Mouse (Mus musculus) midbrain, embryonic 15.5 days (tissue): ENCODE results near the gene Gle1. TPM values are rescaled to one million over a fixed set of nuclear protein-coding genes. Genes with fewer than 3 reads are reported as not detected.
"Not testable (repeated sequence)": the region's sequence is repeated elsewhere in the genome, so short reads cannot be mapped to it uniquely, and the experiment has no call there.

Source experiments
- ATAC-seq: fragments of 200-750 bp; cut with Nextera tagmentation; replicated peaks from 2 replicates; pipeline ENCODE4 v1.8.0; 2017; ENCODE audit warnings: moderate TSS enrichment
- H3K27ac ChIP-seq: fragments of 300-500 bp; sonication (generic); 2 replicates; pipeline ENCODE4 v1.5.1; 2015; ENCODE audit warnings: mild to moderate bottlenecking, inconsistent platforms
- H3K27me3 ChIP-seq: fragments of 300-500 bp; sonication (generic); replicated peaks from 2 replicates; pipeline ENCODE4 v1.6.1; 2015; ENCODE audit warnings: inconsistent platforms
- H3K36me3 ChIP-seq: fragments of 300-500 bp; sonication (generic); replicated peaks from 2 replicates; pipeline ENCODE4 v1.6.1; 2015; ENCODE audit warnings: inconsistent platforms
- H3K4me1 ChIP-seq: fragments of 300-500 bp; sonication (generic); 2 replicates; pipeline ENCODE4 v1.6.1; 2015; ENCODE audit warnings: inconsistent platforms
- H3K4me2 ChIP-seq: fragments of 300-500 bp; sonication (generic); 2 replicates; pipeline ENCODE4 v1.6.1; 2015; ENCODE audit warnings: inconsistent platforms, mild to moderate bottlenecking, moderate library complexity
- H3K4me3 ChIP-seq: fragments of 300-500 bp; sonication (generic); 2 replicates; pipeline ENCODE4 v1.5.1; 2015; ENCODE audit warnings: mild to moderate bottlenecking, inconsistent platforms
- H3K9ac ChIP-seq: fragments of 300-500 bp; sonication (generic); 2 replicates; pipeline ENCODE4 v1.6.1; 2015; ENCODE audit warnings: mild to moderate bottlenecking, inconsistent platforms
- H3K9me3 ChIP-seq: fragments of 300-500 bp; sonication (generic); 2 replicates; pipeline ENCODE4 v1.6.1; 2016; ENCODE audit warnings: inconsistent platforms
- WGBS: fragments of 180-500 bp; shearing (Covaris S2); methylation state at CpG from one replicate; pipeline ENCODE4 v1.1.7; 2015; ENCODE audit warnings: mixed read lengths; 5-methylcytosine and 5-hydroxymethylcytosine counted together
- polyA plus RNA-seq: library from polyadenylated mRNA; unstranded; fragments of >200 nt; fragmentation: Nextera tagmentation; extraction: Ambion mirVana; gene quantifications from 2 replicates; pipeline ENCODE4 v1.2.1, GENCODE M21; 2015

Gle1 gene
- polyA plus RNA-seq = 75.1 and 78.0 TPM in 2 replicates

DNA sequence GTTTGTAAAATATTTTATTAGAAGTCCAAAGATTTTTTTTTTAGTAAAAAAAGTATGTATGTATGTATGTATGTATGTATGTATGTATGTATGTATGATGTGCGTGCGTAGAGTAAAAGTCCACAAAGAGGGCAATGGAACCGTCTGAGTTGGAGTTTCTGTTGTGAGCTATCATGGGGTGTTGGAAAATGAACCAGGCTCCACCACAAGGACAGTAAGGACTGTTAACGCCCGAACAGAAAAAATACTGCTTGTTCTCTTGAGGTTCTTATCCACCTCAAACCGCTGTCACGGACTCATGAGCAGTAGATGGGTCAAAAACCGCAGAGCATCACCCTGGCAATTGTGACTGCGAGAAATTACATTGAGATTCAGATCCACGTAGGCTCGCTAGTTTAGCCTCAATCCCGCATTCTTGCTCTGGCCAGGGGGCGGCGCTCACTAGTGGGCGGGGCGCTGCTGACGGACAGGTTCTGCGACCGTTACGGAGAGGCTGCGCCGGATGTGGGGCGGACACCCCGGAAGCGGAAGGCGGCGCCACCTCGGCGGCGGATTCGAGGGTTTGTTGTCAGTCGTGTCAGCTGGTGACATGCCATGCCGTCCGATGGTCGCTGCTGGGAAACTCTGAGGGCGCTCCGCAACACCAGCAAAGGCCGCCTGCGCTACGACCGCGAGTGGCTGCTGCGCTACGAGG is at the start of gene Gle1:
TSS of gene Gle1 (plus strand) at position 521 of the 694 bp plus-strand sequence.
- peaks cover 23% of the 10 kb centered on the region for H3K36me3 ChIP-seq
- peaks cover 8% of the 10 kb centered on the region for H3K4me1 ChIP-seq
- peak within 1 kb of the TSS; percentile 88 for H3K27ac ChIP-seq
- H3K4me3 ChIP-seq = peak within 1 kb of the TSS; percentile 68
- peak; percentile 99 for ATAC-seq
- no peaks in the 10 kb centered on the region for H3K27me3 ChIP-seq
- H3K9ac ChIP-seq = peak within 1 kb of the TSS; percentile 51
- peak within 1 kb of the TSS; percentile 72 for H3K4me2 ChIP-seq
- no peaks in the 10 kb centered on the region for H3K9me3 ChIP-seq
- 3% methylated on average over 44 of the region's 44 CpGs for WGBS

- not testable (repeated sequence) for H3K4me2 ChIP-seq, ATAC-seq, H3K36me3 ChIP-seq, H3K9ac ChIP-seq, H3K27me3 ChIP-seq, H3K27ac ChIP-seq, H3K9me3 ChIP-seq, H3K4me3 ChIP-seq
- peaks cover 21% of the 10 kb centered on the region for H3K4me1 ChIP-seq
- 86% methylated on average over 9 of the region's 9 CpGs for WGBS
These were observed 48.5 kb upstream of the Gle1 start for GRCm38 (mm10) chr2:29886659-29887292.

DNA sequence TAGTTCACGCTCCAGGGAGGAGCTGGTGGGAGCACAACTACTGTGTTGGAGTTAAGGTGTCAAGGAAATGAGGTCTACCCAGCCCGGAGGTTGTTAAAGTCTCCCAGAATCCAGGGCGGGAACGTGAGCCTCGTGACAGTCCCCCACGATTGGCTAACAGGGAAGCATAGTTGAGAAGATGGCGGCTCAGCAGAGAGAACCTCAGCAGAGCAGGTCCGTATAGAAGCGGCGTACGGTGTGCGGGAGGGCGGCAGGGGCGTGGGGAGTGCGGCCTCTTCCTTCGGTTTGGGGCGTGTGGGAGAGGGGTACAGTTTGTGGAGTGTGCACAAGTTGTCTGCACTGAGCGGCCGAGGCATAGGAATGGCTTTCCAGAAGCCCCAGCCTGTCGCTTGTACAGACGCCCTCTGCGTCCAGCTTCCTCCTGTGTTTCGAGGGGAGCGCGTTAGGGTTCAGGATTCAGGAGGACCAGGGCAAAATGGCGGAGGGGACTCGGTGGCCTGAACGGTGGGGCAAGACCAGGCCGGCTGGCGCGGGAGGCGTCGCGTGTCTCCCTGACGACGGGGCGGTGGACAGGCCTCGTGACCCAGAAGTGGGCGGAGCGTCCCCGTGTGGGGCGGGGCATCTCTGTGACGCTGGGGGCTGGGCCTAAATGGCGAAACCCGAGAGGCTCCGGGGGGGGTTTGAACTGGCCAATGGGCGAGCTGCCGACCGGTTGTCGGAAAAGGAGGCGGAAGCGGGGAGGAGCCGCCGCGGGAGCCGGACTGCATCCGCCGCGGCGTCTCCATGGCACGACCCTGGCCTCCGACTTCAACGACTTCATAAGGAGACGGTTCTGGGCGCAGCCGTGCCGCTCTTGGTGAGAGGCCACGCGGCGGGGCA is 45.9 kb upstream of the Gle1 start, which contains the start of gene Odf2:
TSS of gene Odf2 (plus strand) at position 156 of the 879 bp plus-strand sequence.
- Histone ChIP-seq H3K4me3 (peak within 1 kb of the TSS; percentile 81), H3K4me2 (peak within 1 kb of the TSS; percentile 97), H3K27me3 (no peaks in the 10 kb centered on the region), H3K9ac (peak within 1 kb of the TSS; percentile 87), H3K27ac (peak within 1 kb of the TSS; percentile 84), H3K36me3 (peaks cover 18% of the 10 kb centered on the region; the same call in 1 of the 2 replicates), H3K4me1 (peaks cover 21% of the 10 kb centered on the region), H3K9me3 (no peaks in the 10 kb centered on the region)
- ATAC-seq = peak; percentile 92
- under 1% methylated on average over 70 of the region's 70 CpGs for WGBS

- under 1% methylated on average over 59 of the region's 61 CpGs for WGBS
- Histone ChIP-seq H3K9ac (peak overlapping the region; percentile 87), H3K36me3 (peaks cover 26% of the 10 kb centered on the region; the same call in 1 of the 2 replicates), H3K27me3 (no peaks in the 10 kb centered on the region), H3K4me2 (peak overlapping the region; percentile 97), H3K9me3 (no peaks in the 10 kb centered on the region), H3K27ac (peak overlapping the region; percentile 84), H3K4me3 (peak overlapping the region; percentile 81), H3K4me1 (peaks cover 21% of the 10 kb centered on the region)
- ATAC-seq = peak; percentile 85
These were observed 45.0 kb upstream of the Gle1 start for GRCm38 (mm10) chr2:29889991-29890833.

DNA sequence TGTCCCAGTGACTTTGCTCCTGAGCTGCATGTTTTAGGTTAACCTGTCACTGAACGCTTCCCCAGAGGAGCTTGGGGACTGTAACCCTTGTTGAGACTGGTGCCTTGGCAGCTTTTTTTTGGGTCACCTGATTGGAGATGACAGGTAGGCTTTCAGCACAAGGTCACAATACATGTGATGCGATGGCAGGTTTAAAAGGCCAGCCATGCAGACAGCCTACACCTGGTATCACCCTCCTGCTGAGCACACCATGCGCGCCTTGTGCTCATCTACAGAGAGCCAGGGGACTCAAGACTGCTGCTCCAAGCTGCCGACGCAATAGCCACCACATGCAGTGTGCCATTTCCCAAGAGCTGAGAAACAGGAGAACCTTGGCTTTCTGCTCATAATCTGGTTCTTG is 43.5 kb upstream of the Gle1 start:
- Histone ChIP-seq H3K4me1 (peaks cover 21% of the 10 kb centered on the region), H3K9me3 (no peaks in the 10 kb centered on the region), H3K27ac (no peak overlapping the region), H3K27me3 (no peaks in the 10 kb centered on the region), H3K4me2 (no peak overlapping the region; the same call in 1 of the 2 replicates), H3K9ac (no peak overlapping the region), H3K4me3 (no peak overlapping the region), H3K36me3 (peaks cover 39% of the 10 kb centered on the region; the same call in 1 of the 2 replicates)
- no peak for ATAC-seq
- WGBS = 96% methylated on average over 6 of the region's 6 CpGs

DNA sequence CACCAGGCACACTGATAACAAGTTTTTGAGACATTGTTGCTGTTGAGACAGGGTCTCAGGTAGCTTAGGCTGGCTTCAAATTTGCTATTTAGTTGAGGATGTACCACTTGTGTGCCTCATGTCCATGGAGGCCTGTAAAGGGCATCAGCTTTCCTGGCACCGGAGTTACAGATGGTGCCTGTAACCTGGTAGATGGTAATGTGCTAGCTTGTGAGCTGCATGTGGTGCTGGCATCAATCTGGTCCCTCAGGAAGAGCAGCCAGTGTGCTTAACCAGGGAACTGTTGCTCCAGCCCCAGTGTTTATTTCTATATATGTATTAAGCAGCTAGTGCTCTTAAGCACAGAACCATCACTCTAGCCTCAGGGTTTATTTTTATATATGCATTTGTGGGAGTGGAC is 39.2 kb upstream of the Gle1 start:
- no peak overlapping the region for H3K9ac ChIP-seq
- WGBS = 100% methylated on average over 1 of the region's 1 CpGs
- ATAC-seq = no peak
- no peaks in the 10 kb centered on the region for H3K27me3 ChIP-seq
- H3K27ac ChIP-seq = no peak overlapping the region
- H3K9me3 ChIP-seq = no peaks in the 10 kb centered on the region
- no peak overlapping the region for H3K4me2 ChIP-seq
- H3K4me1 ChIP-seq = peaks cover 6% of the 10 kb centered on the region
- peaks cover 69% of the 10 kb centered on the region for H3K36me3 ChIP-seq
- no peak overlapping the region for H3K4me3 ChIP-seq

DNA sequence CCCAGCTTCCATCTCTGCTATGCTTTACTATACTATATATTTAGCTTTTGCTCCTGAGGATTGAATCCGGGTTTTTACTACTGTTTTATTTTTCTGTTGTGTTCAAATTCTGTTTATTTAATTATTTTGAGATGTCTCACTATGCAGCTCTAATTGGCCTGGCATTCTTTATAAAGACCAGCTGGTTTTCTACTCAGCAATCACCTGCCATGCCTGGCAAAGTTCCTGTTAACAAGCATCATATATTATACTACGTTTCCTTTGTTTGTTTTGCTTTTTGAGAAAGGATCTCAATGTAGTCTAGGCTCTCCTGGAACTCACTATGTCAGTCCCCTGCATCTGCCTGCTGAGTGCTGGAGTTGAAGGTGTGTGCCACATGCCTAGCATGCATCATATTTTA is 37.9 kb upstream of the Gle1 start:
- Histone ChIP-seq H3K4me2 (no peak overlapping the region), H3K27ac (no peak overlapping the region), H3K9me3 (no peaks in the 10 kb centered on the region), H3K4me1 (no peaks in the 10 kb centered on the region), H3K4me3 (no peak overlapping the region), H3K36me3 (peaks cover 82% of the 10 kb centered on the region), H3K9ac (no peak overlapping the region), H3K27me3 (no peaks in the 10 kb centered on the region)
- no peak for ATAC-seq
- 89% methylated on average over 2 of the region's 2 CpGs for WGBS

- Histone ChIP-seq H3K27me3 (no peaks in the 10 kb centered on the region), H3K9ac (no peak overlapping the region), H3K4me3 (no peak overlapping the region), H3K9me3 (no peaks in the 10 kb centered on the region), H3K27ac (no peak overlapping the region), H3K4me2 (no peak overlapping the region), H3K36me3 (peaks cover 82% of the 10 kb centered on the region), H3K4me1 (no peaks in the 10 kb centered on the region)
- 83% methylated on average over 1 of the region's 1 CpGs for WGBS
- no peak for ATAC-seq
These were observed 37.1 kb upstream of the Gle1 start for GRCm38 (mm10) chr2:29898081-29898480.

GRCm38 (mm10) chr2:29902194-29902593 is 33.0 kb upstream of the Gle1 start:
- ATAC-seq = no peak
- Histone ChIP-seq H3K27me3 (no peaks in the 10 kb centered on the region), H3K4me3 (no peak overlapping the region), H3K4me1 (no peaks in the 10 kb centered on the region), H3K9ac (no peak overlapping the region), H3K36me3 (peaks cover 80% of the 10 kb centered on the region), H3K4me2 (no peak overlapping the region), H3K9me3 (no peaks in the 10 kb centered on the region), H3K27ac (no peak overlapping the region)
- WGBS = 89% methylated on average over 10 of the region's 10 CpGs

DNA sequence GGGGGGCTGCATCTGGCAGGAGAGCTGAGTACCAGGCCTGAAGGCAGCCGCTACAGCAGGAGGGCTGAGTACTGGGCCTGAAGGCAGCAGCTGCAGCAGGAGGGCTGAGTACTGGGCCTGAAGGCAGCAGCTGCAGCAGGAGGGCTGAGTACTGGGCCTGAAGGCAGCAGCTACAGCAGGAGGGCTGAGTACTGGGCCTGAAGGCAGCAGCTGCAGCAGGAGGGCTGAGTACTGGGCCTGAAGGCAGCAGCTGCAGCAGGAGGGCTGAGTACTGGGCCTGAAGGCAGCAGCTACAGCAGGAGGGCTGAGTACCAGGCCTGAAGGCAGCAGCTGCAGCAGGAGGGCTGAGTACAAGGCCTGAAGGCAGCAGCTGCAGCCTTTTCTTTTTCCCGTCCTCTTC is 27.1 kb upstream of the Gle1 start:
- not testable (repeated sequence) for H3K9me3 ChIP-seq, H3K4me1 ChIP-seq, H3K4me2 ChIP-seq, H3K4me3 ChIP-seq, ATAC-seq, H3K9ac ChIP-seq, H3K27me3 ChIP-seq, H3K27ac ChIP-seq
- peaks cover 52% of the 10 kb centered on the region for H3K36me3 ChIP-seq
- 78% methylated on average over 2 of the region's 2 CpGs for WGBS

GRCm38 (mm10) chr2:29910042-29910441 is 25.2 kb upstream of the Gle1 start:
- Histone ChIP-seq H3K4me2 (no peak overlapping the region), H3K9me3 (no peaks in the 10 kb centered on the region), H3K27me3 (no peaks in the 10 kb centered on the region)

More at GRCm38 (mm10) chr2:29910042-29910441, 25.2 kb upstream of the Gle1 start:
- Histone ChIP-seq H3K4me3 (no peak overlapping the region), H3K27ac (no peak overlapping the region), H3K36me3 (peaks cover 49% of the 10 kb centered on the region), H3K4me1 (no peaks in the 10 kb centered on the region), H3K9ac (no peak overlapping the region)
- 85% methylated on average over 2 of the region's 2 CpGs for WGBS
- no peak for ATAC-seq
